Mouse (Mus musculus) cortical plate, adult 2 months (tissue): ENCODE measurements around the gene Olfr870. TPM values are rescaled to one million over a fixed set of nuclear protein-coding genes. Genes with fewer than 3 reads are reported as not detected.
"Not testable (repeated sequence)": the region's sequence is repeated elsewhere in the genome, so short reads cannot be mapped to it uniquely, and the experiment has no call there.

ENCODE experiments used
- H3K27ac ChIP-seq: fragments of 200-500 bp; 2 replicates; pipeline ENCODE4 v1.5.1; 2012; ENCODE audit warnings: low read length, control low read depth, inconsistent platforms; ENCODE audit not compliant: insufficient read depth
- H3K4me1 ChIP-seq: fragments of 200-500 bp; 2 replicates; pipeline ENCODE4 v1.6.1; 2011; ENCODE audit warnings: low read length; ENCODE audit not compliant: control insufficient read depth, insufficient read depth
- H3K4me3 ChIP-seq: fragments of 200-500 bp; 2 replicates; pipeline ENCODE4 v1.5.1; 2011; ENCODE audit warnings: mild to moderate bottlenecking, low read length, control low read depth; ENCODE audit not compliant: insufficient read depth
- CTCF ChIP-seq: fragments of 200-500 bp; IDR thresholded peaks from 2 replicates; pipeline ENCODE4 v1.5.1; 2011; ENCODE audit warnings: mild to moderate bottlenecking, control low read depth, low read length; ENCODE audit not compliant: insufficient read depth; ENCODE audit errors: extremely low read depth
- POLR2A ChIP-seq: fragments of 200-500 bp; IDR thresholded peaks from 2 replicates; pipeline ENCODE4 v1.6.1; 2011; ENCODE audit warnings: mild to moderate bottlenecking, low read length, control low read depth; ENCODE audit not compliant: insufficient read depth; ENCODE audit errors: extremely low read depth
- polyA plus RNA-seq: library from polyadenylated mRNA; depleted of rRNA; stranded (reverse); fragments of >200 nt; gene quantifications from 2 replicates; pipeline ENCODE4 v1.2.3, GENCODE M21; 2012; rRNA removed

The Olfr870 gene
- not detected in 2 replicates for polyA plus RNA-seq

DNA sequence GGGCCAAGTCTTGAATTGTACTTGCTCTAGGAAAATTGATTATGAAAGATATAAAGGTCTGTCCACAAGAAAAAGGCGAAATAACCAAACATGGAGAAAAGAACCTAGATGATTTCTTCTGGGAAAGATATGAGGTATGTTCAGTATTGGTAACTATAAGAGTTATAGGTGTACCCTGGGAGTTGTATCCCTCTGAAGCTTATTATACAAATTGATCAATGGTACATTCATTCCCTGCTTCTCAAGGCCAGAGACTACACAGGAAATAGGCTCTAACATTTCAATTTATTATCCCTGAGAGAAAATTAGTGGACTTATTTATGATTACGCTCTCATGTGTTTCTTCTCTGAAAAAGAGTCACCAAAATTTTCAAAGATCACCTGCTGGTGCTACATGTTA lies at the start of gene Olfr870:
Gene Olfr870 (minus strand): TSS at position 101 of the 400 bp plus-strand sequence.
- H3K27ac ChIP-seq: no peak within 1 kb of the TSS
- no peak within 1 kb of the TSS for H3K4me3 ChIP-seq
- H3K4me1 ChIP-seq: no peaks in the 10 kb centered on the region
- TF ChIP-seq CTCF (no peak), POLR2A (no peak)

DNA sequence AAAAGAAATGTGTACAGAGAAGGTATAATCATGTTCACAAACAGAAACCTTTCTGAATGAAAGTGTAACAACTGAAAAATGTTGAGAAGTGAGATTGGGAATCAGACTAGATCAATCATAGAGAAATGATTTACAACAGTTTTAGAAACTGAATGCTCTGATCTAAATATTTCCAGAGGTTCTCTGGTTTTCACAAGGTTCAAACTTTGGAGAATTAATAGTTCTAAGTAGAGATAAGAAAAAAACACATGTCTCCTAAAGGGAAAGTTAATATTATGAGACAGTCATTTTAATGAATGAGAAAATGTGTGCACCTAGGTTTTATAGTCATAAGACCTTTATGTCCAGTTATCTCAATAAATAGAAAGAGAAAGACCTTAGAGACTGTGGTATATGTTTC lies 38.0 kb upstream of the Olfr870 start, which contains the start of gene Olfr871:
Gene Olfr871 (plus strand): TSS at position 301 of the 400 bp plus-strand sequence.
- no peak within 1 kb of the TSS for H3K27ac ChIP-seq
- H3K4me1 ChIP-seq: no peaks in the 10 kb centered on the region
- no peak for TF ChIP-seq CTCF
- no peak for TF ChIP-seq POLR2A
- no peak within 1 kb of the TSS for H3K4me3 ChIP-seq

DNA sequence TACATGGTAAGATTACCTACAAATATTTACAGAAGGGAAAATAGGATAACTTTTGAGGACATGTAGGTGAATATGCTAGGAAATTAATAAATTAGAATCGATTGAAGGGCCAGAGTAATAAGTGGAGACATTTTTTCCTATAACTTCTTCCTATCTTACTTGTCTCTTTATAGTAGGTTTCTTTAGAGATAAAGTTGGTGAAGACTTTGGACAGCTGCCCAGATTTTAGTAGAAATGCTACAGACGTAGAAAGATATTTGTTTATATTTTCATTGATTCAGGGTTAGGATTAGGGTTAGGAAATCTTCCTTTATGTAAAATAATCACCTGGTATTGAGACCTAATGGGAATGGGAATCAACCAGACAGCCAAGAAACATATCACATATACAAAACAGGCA lies 37.6 kb upstream of the Olfr870 start:
- Histone ChIP-seq H3K4me3 (no peak overlapping the region), H3K4me1 (no peaks in the 10 kb centered on the region), H3K27ac (no peak overlapping the region)
- TF ChIP-seq POLR2A (no peak), CTCF (no peak)

DNA sequence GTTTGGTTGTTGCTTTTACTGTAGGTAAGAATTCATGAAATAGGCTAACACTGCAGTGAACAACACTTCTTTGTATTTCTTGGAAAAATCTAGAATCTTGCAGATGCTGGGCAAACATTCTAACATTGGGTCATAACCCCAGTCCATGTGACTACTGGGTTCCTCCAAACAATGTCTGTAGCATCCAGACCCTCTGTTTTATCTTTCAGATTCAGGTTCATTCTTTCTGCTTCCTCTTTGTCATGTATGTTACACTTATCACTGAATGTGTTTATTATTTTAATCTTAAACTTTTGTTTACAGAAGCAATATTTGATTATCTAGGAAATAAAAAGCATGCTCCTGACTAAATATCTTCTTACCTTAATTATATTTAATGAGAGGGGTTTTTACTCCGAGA lies 37.0 kb upstream of the Olfr870 start:
- Histone ChIP-seq H3K4me3 (no peak overlapping the region), H3K4me1 (no peaks in the 10 kb centered on the region), H3K27ac (no peak overlapping the region)
- no peak for TF ChIP-seq CTCF
- TF ChIP-seq POLR2A: no peak

DNA sequence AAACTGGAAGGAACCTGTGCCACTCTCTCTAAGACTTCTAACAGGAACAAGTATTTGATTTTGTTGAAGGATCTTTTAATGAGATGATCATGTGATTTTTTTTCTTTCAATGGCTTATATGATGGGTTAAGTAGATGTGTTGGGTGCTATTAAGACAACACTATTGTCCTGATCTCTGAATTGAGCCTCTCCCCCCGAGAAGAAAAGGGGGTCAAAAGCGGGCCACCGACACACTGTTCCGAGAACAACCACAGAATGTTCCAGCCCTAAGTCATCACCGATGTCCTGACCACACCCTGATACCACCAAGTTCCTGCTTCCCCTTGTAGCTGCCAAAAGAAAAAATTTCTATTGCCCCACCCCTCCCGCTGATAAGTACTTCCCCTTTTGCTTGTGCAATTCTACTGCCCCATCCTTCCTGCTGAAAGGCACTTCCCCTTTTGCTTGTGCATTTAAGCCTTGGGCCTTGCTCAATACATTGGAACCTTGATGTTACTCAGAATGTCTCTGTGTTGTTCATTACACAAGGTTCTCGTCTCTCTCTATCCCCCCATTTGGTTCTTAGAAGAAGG lies 29.6 kb upstream of the Olfr870 start:
- H3K4me3 ChIP-seq, H3K4me1 ChIP-seq, H3K27ac ChIP-seq: not testable (repeated sequence)

DNA sequence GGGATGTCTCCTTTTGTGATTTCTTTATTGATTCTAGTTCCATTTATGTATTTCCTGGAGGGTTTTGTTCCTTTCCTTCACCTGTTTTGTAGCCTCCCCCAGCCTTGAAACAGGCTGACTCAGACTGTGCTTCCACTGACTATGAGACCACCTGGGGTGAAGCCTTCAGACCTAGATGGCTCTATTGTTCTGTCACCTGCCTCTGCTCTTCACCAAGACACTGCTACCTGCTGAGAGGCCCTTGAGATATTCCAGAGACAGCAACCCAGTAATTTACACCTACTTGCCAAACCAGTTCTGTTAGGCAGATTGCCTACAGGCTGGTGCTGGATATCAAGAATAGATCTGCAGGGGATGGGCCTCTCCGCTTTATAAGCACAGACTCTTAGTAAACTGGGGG lies 28.3 kb upstream of the Olfr870 start:
- Histone ChIP-seq H3K27ac (no peak overlapping the region), H3K4me3 (no peak overlapping the region), H3K4me1 (no peaks in the 10 kb centered on the region)
- no peak for TF ChIP-seq CTCF
- no peak for TF ChIP-seq POLR2A

DNA sequence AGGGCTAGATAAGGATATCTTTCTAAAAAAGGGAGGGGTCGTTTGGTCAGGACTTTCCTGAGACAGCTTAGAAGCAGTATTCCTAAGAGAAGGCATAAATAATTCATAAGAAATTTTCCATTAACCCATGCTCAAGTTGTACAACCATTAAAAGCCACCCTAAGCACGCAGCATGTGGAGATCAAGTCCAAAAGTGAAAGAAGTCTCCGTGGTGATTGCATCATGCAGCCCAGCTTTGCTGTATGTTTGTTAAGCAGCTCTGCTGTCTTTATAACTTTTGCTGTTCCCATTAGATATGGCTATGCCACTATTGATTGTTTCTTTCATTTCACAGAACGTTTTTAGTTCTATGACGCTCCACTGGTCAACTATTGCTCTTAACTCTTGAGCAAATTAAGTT lies 5.6 kb upstream of the Olfr870 start:
- Histone ChIP-seq H3K27ac (no peak overlapping the region), H3K4me1 (no peaks in the 10 kb centered on the region), H3K4me3 (no peak overlapping the region)
- no peak for TF ChIP-seq POLR2A
- TF ChIP-seq CTCF: no peak

DNA sequence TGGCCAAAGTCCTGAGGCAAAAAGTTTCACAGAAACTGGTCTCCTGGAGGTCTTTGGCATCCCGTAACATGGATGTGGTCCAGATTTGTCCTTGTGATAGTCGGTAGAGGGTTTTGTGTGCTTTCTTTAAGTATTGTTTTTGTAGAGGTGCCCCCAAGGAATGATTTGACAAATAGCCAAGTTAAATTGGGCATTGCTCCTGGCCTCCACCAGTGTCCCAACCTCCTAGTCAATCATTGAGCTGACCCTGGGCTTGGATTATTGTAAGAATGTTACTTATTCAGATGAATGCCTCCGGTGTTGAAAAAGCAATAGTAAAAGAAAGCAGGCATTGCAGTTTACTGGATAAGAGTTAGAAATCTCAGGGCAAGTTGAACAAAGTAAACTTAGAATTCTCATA lies 24.2 kb downstream of the Olfr870 start:
- Histone ChIP-seq H3K27ac (no peak overlapping the region), H3K4me1 (no peaks in the 10 kb centered on the region), H3K4me3 (no peak overlapping the region)
- TF ChIP-seq POLR2A (no peak), CTCF (no peak)

DNA sequence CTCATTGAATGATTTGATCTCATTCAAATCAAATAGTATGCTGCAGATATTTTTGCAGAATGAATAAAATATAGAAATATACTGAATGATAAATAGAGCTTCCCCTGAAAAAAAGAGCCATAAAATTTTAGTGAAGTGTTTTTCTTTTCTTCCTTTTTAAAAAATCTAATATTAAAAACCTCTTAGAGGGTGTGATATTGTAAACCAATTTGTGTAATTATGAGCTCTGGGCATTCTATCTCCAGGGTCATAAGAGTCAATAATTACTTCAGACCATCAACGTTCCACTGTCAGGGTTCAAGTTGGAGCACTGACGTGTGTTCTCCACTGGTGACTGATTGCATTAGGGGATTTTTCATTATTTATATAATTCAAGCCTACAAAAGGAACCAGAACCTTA lies 45.1 kb downstream of the Olfr870 start, which contains the start of gene Olfr869:
Gene Olfr869 (plus strand): TSS at position 301 of the 400 bp plus-strand sequence.
- Histone ChIP-seq H3K4me3 (no peak within 1 kb of the TSS), H3K4me1 (no peaks in the 10 kb centered on the region), H3K27ac (no peak within 1 kb of the TSS)
- TF ChIP-seq CTCF: no peak
- no peak for TF ChIP-seq POLR2A

Other genes with a start within 250 kb of the Olfr870 start
- gene Olfr866, start 146.0 kb downstream of the Olfr870 start, polyA plus RNA-seq: not detected in 2 replicates
- not detected in 2 replicates for gene Olfr867, start 116.5 kb downstream of the Olfr870 start, polyA plus RNA-seq
- gene Olfr868, start 75.4 kb downstream of the Olfr870 start, polyA plus RNA-seq: not detected in 2 replicates
- gene Olfr869, start 45.0 kb downstream of the Olfr870 start, polyA plus RNA-seq: not detected in 2 replicates
- not detected in 2 replicates for gene Olfr871, start 38.1 kb upstream of the Olfr870 start, polyA plus RNA-seq
- not detected in 2 replicates for gene Olfr872, start 63.1 kb upstream of the Olfr870 start, polyA plus RNA-seq
- gene Olfr39, start 108.3 kb upstream of the Olfr870 start, polyA plus RNA-seq: not detected in 2 replicates
- gene Olfr873, start 124.5 kb upstream of the Olfr870 start, polyA plus RNA-seq: not detected in 2 replicates
- gene Olfr18, start 162.0 kb upstream of the Olfr870 start, polyA plus RNA-seq: 0.15 and 0.17 TPM in 2 replicates
- gene Zfp560, start 211.1 kb upstream of the Olfr870 start, polyA plus RNA-seq: 20.9 and 23.6 TPM in 2 replicates